Mouse (Mus musculus) ES-E14 (cell line): ENCODE measurements at regions not wholly inside any gene's neighbourhood (a gene's known extent, or its start where the extent isn't known, plus 50 kb on each side); places are given as distances from the start of the nearest gene placed in this dataset.

Source experiments
- DNase-seq: peaks from one replicate; pipeline ENCODE4 v3.0.0-alpha.2; 2013; ENCODE audit warnings: low read depth, low spot score
- H3K27ac ChIP-seq: 2 replicates; pipeline ENCODE4 v1.5.1; 2012; ENCODE audit warnings: low read depth, mild to moderate bottlenecking, low read length, moderate library complexity, mixed read lengths; ENCODE audit not compliant: poor library complexity, insufficient read depth, severe bottlenecking
- H3K36me3 ChIP-seq: 2 replicates; pipeline ENCODE4 v1.6.1; 2012; ENCODE audit warnings: mild to moderate bottlenecking, low read length, moderate library complexity, mixed read lengths; ENCODE audit not compliant: control insufficient read depth, poor library complexity, insufficient read depth, severe bottlenecking
- H3K4me1 ChIP-seq, 2 experiments: fragments of 150-350 bp in 1 of 2; sonication (generic) in 1 of 2; 2 replicates each; pipeline ENCODE4 v1.6.1; 2012; ENCODE audit warnings: low read length in 2 of 2, mild to moderate bottlenecking in 1 of 2, mixed read lengths in 1 of 2; ENCODE audit not compliant: control insufficient read depth in 2 of 2, insufficient read depth in 2 of 2, poor library complexity in 1 of 2
- H3K4me3 ChIP-seq, 2 experiments: fragments of 150-350 bp in 1 of 2; sonication (generic) in 1 of 2; 2 replicates each; pipeline ENCODE4 v1.5.1; 2012; ENCODE audit warnings: low read length in 2 of 2, low read depth in 1 of 2, mild to moderate bottlenecking in 1 of 2, mixed read lengths in 1 of 2; ENCODE audit not compliant: insufficient read depth in 1 of 2, poor library complexity in 1 of 2, severe bottlenecking in 1 of 2
- H3K9ac ChIP-seq: 2 replicates; pipeline ENCODE4 v1.6.1; 2012; ENCODE audit warnings: low read depth, mild to moderate bottlenecking, low read length, mixed read lengths; ENCODE audit not compliant: poor library complexity, insufficient read depth, severe bottlenecking
- H3K9me3 ChIP-seq: fragments of 150-350 bp; sonication (generic); 2 replicates; pipeline ENCODE4 v1.6.1; 2012; ENCODE audit warnings: low read depth, mild to moderate bottlenecking, low read length; ENCODE audit not compliant: control insufficient read depth, insufficient read depth
- CHD2 ChIP-seq: IDR thresholded peaks from 2 replicates; pipeline ENCODE4 v1.6.1; 2014; ENCODE audit warnings: mild to moderate bottlenecking, low read depth, low read length, inconsistent platforms
- HCFC1 ChIP-seq: IDR thresholded peaks from 2 replicates; pipeline ENCODE4 v1.6.1; 2012; ENCODE audit warnings: low read length, inconsistent platforms, borderline replicate concordance; ENCODE audit not compliant: insufficient read depth
- MAFK ChIP-seq: IDR thresholded peaks from 2 replicates; pipeline ENCODE4 v1.6.1; 2014; ENCODE audit warnings: mild to moderate bottlenecking, low read depth, low read length, inconsistent platforms; ENCODE audit not compliant: insufficient read depth
- ZC3H11A ChIP-seq: IDR thresholded peaks from 2 replicates; pipeline ENCODE4 v1.6.1; 2012; ENCODE audit warnings: low read depth, mild to moderate bottlenecking, inconsistent platforms, low read length, borderline replicate concordance
- ZNF384 ChIP-seq: IDR thresholded peaks from 2 replicates; pipeline ENCODE4 v1.6.1; 2012; ENCODE audit warnings: low read depth, low read length, inconsistent platforms
- in situ Hi-C, 2 experiments: fragments of 600-800 bp; cut with MboI; formaldehyde crosslinking; loops; one replicate each; pipeline ENCODE4 v1.15.1; 2025; ENCODE audit warnings: low sequenced_read_pairs in 2 of 2, inconsistent platforms in 1 of 2; ENCODE audit not compliant: unreplicated experiment in 2 of 2

GRCm38 (mm10) chr3:52802324-52802723 is 214.7 kb downstream of the Cog6 start:
- no peaks in the 10 kb centered on the region for H3K36me3 ChIP-seq
- TF ChIP-seq MAFK (no peak), ZNF384 (no peak), CHD2 (no peak), HCFC1 (no peak), ZC3H11A (no peak)

GRCm38 (mm10) chr3:52801446-52801845 is 215.6 kb downstream of the Cog6 start:
- Histone ChIP-seq H3K9ac (no peak overlapping the region), H3K27ac (no peak overlapping the region), H3K4me1 (no peaks in the 10 kb centered on the region), H3K4me3 (no peak overlapping the region), H3K9me3 (no peaks in the 10 kb centered on the region), H3K36me3 (no peaks in the 10 kb centered on the region)
- TF ChIP-seq MAFK: no peak
- in situ Hi-C loops: no loop called here
- DNase-seq: no peak

More at GRCm38 (mm10) chr3:52802324-52802723, 214.7 kb downstream of the Cog6 start:
- Histone ChIP-seq H3K9ac (no peak overlapping the region), H3K27ac (no peak overlapping the region), H3K9me3 (no peaks in the 10 kb centered on the region), H3K4me1 (no peaks in the 10 kb centered on the region), H3K4me3 (no peak overlapping the region)
- DNase-seq: no peak
- in situ Hi-C loops: no loop called here

GRCm38 (mm10) chr3:52800673-52801072 is 216.4 kb downstream of the Cog6 start:
- TF ChIP-seq ZNF384 (no peak), CHD2 (no peak), ZC3H11A (no peak), HCFC1 (no peak), MAFK (no peak)

GRCm38 (mm10) chr3:52797801-52798200 is 219.2 kb downstream of the Cog6 start:
- in situ Hi-C loops: no loop called here

More at GRCm38 (mm10) chr3:52800673-52801072, 216.4 kb downstream of the Cog6 start:
- in situ Hi-C loops: no loop called here
- no peak overlapping the region for H3K9ac ChIP-seq
- no peaks in the 10 kb centered on the region for H3K9me3 ChIP-seq
- no peaks in the 10 kb centered on the region for H3K36me3 ChIP-seq
- no peak for DNase-seq
- H3K27ac ChIP-seq: no peak overlapping the region
- no peak overlapping the region for H3K4me3 ChIP-seq
- H3K4me1 ChIP-seq: no peaks in the 10 kb centered on the region

GRCm38 (mm10) chr3:52797164-52797563 is 219.9 kb downstream of the Cog6 start:
- TF ChIP-seq HCFC1: no peak
- no peak for TF ChIP-seq CHD2
- TF ChIP-seq MAFK: no peak
- TF ChIP-seq ZNF384: no peak
- no peak for TF ChIP-seq ZC3H11A
- H3K36me3 ChIP-seq: no peaks in the 10 kb centered on the region
- no peak for DNase-seq
- in situ Hi-C loops: no loop called here
- no peak overlapping the region for H3K9ac ChIP-seq
- no peak overlapping the region for H3K4me3 ChIP-seq
- no peak overlapping the region for H3K27ac ChIP-seq
- no peaks in the 10 kb centered on the region for H3K9me3 ChIP-seq
- no peaks in the 10 kb centered on the region for H3K4me1 ChIP-seq

More at GRCm38 (mm10) chr3:52797801-52798200, 219.2 kb downstream of the Cog6 start:
- Histone ChIP-seq H3K27ac (no peak overlapping the region), H3K4me3 (no peak overlapping the region), H3K9ac (no peak overlapping the region), H3K36me3 (no peaks in the 10 kb centered on the region), H3K4me1 (no peaks in the 10 kb centered on the region), H3K9me3 (no peaks in the 10 kb centered on the region)
- DNase-seq: no peak
- TF ChIP-seq HCFC1: no peak
- TF ChIP-seq MAFK: no peak
- TF ChIP-seq ZNF384: no peak
- TF ChIP-seq ZC3H11A: no peak
- no peak for TF ChIP-seq CHD2
